Mouse (Mus musculus): Measurements from ENCODE around the gene Dpep2nb. TPM values are rescaled to one million over a fixed set of nuclear protein-coding genes. Genes with fewer than 3 reads are reported as not detected.

Dpep2nb gene
- 0.21 and 0.26 TPM in 2 replicates for polyA plus RNA-seq (2015; fragmentation: Nextera tagmentation; extraction: Ambion mirVana)

DNA sequence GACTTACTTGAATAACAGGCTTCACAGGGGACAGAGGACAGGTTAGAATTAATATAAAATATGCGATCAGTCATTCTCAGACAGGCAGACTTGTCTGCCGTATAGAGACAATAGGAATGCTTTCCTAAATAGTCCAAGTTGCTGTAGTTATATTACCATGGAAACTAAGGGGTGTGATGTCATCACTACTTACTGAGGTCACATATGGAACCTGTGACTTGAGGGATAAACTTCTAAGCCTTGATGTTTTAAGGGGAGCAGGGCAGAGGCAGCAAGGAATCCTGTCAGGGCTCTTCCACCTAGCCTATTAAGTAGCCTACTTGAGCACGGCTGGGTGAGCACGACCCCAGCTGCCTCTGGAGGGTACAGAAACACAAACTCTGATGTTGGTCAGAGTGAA, at the start of gene Dpep2nb:
Gene Dpep2nb, minus strand, starts transcription at position 101 of the 400 bp plus-strand sequence.
- WGBS, result 78% methylated on average over 4 of the region's 4 CpGs
- no peak within 1 kb of the TSS for H3K9ac ChIP-seq
- H3K4me3 ChIP-seq, result no peak within 1 kb of the TSS
- H3K4me1 ChIP-seq, result peaks cover 13% of the 10 kb centered on the region
- ATAC-seq (replicated peaks), result no peak
- no peak within 1 kb of the TSS for H3K4me2 ChIP-seq
- H3K27me3 ChIP-seq (replicated peaks), result no peaks in the 10 kb centered on the region
- H3K36me3 ChIP-seq (replicated peaks), result no peaks in the 10 kb centered on the region
- no peaks in the 10 kb centered on the region for H3K9me3 ChIP-seq
- no peak within 1 kb of the TSS for H3K27ac ChIP-seq

DNA sequence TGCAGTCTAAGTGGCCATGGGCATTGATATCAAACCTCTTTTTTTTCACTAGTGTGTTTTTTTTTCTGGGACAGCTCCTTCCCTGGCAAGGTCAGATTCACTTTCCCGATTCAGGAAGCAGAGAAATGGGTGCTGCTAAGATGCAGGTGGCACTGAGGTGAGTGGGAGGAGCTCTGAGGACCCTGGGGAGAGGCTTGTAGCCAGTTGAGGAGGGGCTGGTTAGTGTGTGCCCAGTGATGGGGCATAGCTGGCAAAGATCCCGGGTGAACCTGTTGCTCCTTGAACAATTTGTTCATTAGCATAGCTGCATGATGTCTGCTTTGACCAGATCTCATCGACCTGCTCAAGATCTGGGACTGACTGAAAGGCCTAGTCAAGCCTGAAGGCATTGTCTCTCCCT, 49.3 kb upstream of the Dpep2nb start:
- Histone ChIP-seq H3K4me3 (no peak overlapping the region), H3K4me1 (peaks cover 8% of the 10 kb centered on the region), H3K9me3 (no peaks in the 10 kb centered on the region), H3K27me3 (replicated peaks) (no peaks in the 10 kb centered on the region), H3K9ac (no peak overlapping the region), H3K36me3 (replicated peaks) (0 out of 2 replicates have a peak, but pooled peaks cover 24% of the 10 kb centered on the region), H3K4me2 (no peak overlapping the region), H3K27ac (no peak overlapping the region)
- ATAC-seq (replicated peaks), result no peak
- WGBS, result 58% methylated on average over 3 of the region's 3 CpGs

DNA sequence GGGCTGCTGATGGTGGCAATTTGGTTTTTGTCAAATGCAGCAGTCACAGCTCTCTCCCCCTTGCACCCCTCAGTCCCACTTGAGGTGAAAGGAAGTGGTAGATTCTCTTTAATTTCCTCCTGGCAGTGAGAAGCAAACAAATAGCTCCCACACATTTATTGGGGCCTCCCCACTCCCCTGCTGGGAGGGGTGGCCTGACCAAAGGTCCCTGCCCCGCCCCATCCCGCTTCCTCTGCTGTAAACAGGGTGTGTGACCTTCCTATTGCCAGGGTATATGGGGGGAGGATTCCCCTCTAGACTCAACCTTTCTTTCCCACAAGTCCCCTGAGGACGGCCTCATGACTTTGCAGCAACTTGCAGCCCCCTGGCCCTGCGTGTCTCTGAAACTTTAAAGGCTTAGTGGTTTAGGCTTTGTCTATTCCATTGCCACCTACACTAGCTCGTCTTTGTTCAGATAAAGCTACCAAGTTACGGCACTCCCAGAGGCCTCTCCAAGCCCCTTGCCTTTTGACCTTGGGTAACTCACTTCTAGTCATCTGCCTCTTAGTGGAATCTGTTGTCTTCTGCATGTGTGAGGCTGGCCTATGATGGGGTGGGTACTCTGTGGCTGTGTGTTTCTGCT, 48.5 kb upstream of the Dpep2nb start:
- H3K4me3 ChIP-seq, result no peak overlapping the region
- H3K27ac ChIP-seq, result no peak overlapping the region
- no peak overlapping the region for H3K9ac ChIP-seq
- H3K9me3 ChIP-seq, result no peaks in the 10 kb centered on the region
- 0 out of 2 replicates have a peak, but pooled peaks cover 24% of the 10 kb centered on the region for H3K36me3 ChIP-seq (replicated peaks)
- no peaks in the 10 kb centered on the region for H3K27me3 ChIP-seq (replicated peaks)
- WGBS, result 76% methylated on average over 6 of the region's 6 CpGs
- no peak overlapping the region for H3K4me2 ChIP-seq
- H3K4me1 ChIP-seq, result peaks cover 8% of the 10 kb centered on the region
- ATAC-seq (replicated peaks), result no peak

DNA sequence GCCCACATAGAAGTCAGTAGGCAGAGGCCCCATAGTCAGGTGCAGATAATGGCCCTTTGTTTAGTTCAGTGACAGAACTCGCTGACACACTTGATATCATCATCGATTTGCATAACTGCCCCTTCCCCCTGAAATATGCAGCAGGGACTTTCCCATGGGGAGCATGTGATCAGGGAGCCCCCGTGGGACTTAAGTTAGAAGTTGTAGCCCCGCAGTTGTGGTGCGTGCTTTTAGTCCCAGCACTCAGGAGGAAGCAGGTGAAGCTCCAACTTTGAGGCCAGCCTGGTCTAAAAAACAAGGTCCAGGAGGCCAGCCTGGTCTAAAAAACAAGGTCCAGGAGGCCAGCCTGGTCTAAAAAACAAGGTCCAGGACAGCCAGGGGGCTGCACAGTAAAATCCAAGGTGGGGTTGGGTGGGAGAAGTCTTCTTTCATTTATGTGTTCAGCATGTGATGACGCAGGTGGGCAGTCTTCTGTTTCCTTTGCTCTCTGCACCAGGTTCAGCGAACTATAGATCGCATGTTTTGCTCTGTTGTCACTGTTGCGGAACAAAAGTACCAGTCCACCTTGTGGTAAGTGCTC, 46.8 kb upstream of the Dpep2nb start:
- H3K36me3 ChIP-seq (replicated peaks), result 0 out of 2 replicates have a peak, but pooled peaks cover 24% of the 10 kb centered on the region
- no peaks in the 10 kb centered on the region for H3K9me3 ChIP-seq
- no peaks in the 10 kb centered on the region for H3K27me3 ChIP-seq (replicated peaks)
- no peak overlapping the region for H3K9ac ChIP-seq
- H3K4me1 ChIP-seq, result no peaks in the 10 kb centered on the region
- H3K27ac ChIP-seq, result no peak overlapping the region
- H3K4me2 ChIP-seq, result no peak overlapping the region
- no peak for ATAC-seq (replicated peaks)
- H3K4me3 ChIP-seq, result no peak overlapping the region
- WGBS, result 93% methylated on average over 9 of the region's 9 CpGs

DNA sequence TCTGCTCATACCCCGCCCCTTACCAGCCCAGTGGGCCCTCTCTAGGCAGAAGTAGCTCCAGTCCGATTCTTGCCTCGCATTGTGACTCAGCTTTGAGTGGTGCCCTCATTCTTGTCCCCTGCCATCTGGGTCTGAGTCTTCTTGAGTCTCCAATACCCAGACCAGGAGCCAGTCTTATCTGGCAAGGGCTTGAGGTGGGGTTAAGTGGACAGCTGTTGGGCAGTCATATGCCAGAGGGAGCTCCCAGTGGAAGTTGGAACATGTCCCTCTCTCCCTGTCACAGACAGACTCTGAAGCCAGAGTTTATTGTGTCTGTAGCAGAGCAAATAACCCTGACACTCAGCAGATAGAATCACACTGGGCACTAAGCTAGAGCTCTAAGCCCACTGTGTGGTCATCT, 45.3 kb upstream of the Dpep2nb start:
- 0 out of 2 replicates have a peak, but pooled peaks cover 24% of the 10 kb centered on the region for H3K36me3 ChIP-seq (replicated peaks)
- ATAC-seq (replicated peaks), result no peak
- H3K9me3 ChIP-seq, result no peaks in the 10 kb centered on the region
- 79% methylated on average over 3 of the region's 3 CpGs for WGBS
- no peaks in the 10 kb centered on the region for H3K4me1 ChIP-seq
- no peak overlapping the region for H3K4me3 ChIP-seq
- H3K4me2 ChIP-seq, result no peak overlapping the region
- H3K9ac ChIP-seq, result no peak overlapping the region
- no peaks in the 10 kb centered on the region for H3K27me3 ChIP-seq (replicated peaks)
- H3K27ac ChIP-seq, result no peak overlapping the region

DNA sequence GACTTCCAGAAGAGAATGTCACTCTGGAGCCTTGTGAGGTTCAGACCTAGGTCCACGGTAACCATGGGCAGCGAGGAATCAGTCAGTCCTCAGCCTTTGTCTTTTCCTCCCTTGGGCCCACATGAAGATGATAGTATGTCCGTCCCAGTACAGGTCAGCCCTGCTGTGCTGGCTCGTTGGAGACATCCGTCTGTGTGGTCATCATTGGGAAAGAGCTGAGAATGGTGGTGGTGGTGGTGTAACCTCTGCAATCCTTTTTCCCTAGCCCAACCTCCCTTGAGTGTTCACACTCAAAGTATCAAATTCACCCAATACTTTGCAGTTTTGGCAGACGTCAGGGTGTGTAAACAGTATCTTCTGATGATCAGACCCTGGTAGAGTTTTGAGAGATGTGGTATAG, 44.1 kb upstream of the Dpep2nb start:
- Histone ChIP-seq H3K27ac (no peak overlapping the region), H3K9me3 (no peaks in the 10 kb centered on the region), H3K4me1 (no peaks in the 10 kb centered on the region), H3K36me3 (replicated peaks) (0 out of 2 replicates have a peak, but pooled peaks cover 24% of the 10 kb centered on the region), H3K9ac (no peak overlapping the region), H3K4me2 (no peak overlapping the region), H3K4me3 (no peak overlapping the region), H3K27me3 (replicated peaks) (no peaks in the 10 kb centered on the region)
- WGBS, result 89% methylated on average over 6 of the region's 6 CpGs
- no peak for ATAC-seq (replicated peaks)

DNA sequence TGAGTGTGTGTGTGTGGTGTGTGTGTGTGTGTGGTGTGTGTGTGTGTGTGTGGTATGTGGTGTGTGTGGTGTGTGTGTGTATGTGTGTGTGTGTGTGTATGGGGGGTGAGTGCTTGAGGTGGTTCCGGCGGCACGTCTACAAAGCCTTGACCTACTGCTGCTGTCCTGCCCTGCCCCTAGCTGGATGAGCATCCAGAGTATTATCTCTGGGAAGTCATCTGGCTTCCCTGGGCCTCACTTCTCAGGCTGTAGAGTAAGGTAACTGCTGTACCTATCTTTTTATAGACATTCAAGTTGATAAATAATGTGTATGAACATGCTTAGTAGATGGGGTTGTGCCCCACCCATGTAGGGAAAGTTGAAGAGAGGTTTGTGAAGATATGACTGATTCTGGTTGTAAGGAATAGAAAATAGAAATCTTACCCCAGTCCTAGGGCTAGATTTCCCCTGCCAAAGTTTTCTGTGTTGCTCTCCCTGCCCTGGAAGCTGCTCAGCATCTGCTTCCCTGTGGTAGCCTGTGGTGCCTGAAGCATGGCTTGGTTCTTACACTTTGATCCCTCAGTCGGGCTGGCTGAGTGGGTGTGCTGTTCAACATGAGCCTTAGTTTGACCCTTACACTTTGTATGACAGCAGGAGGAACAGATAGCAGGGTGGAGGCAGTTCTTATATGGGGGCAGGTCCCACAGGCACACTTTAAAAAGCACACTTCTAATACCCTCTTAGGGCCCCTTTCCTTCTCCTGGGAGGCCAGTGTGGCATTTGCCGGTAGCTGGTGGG, 42.3 kb upstream of the Dpep2nb start:
- no peak overlapping the region for H3K4me2 ChIP-seq
- no peak for ATAC-seq (replicated peaks)
- H3K27me3 ChIP-seq (replicated peaks), result no peaks in the 10 kb centered on the region
- H3K9ac ChIP-seq, result no peak overlapping the region
- no peak overlapping the region for H3K27ac ChIP-seq
- 91% methylated on average over 5 of the region's 5 CpGs for WGBS
- no peak overlapping the region for H3K4me3 ChIP-seq
- H3K36me3 ChIP-seq (replicated peaks), result 0 out of 2 replicates have a peak, but pooled peaks cover 15% of the 10 kb centered on the region
- no peaks in the 10 kb centered on the region for H3K9me3 ChIP-seq
- no peaks in the 10 kb centered on the region for H3K4me1 ChIP-seq

DNA sequence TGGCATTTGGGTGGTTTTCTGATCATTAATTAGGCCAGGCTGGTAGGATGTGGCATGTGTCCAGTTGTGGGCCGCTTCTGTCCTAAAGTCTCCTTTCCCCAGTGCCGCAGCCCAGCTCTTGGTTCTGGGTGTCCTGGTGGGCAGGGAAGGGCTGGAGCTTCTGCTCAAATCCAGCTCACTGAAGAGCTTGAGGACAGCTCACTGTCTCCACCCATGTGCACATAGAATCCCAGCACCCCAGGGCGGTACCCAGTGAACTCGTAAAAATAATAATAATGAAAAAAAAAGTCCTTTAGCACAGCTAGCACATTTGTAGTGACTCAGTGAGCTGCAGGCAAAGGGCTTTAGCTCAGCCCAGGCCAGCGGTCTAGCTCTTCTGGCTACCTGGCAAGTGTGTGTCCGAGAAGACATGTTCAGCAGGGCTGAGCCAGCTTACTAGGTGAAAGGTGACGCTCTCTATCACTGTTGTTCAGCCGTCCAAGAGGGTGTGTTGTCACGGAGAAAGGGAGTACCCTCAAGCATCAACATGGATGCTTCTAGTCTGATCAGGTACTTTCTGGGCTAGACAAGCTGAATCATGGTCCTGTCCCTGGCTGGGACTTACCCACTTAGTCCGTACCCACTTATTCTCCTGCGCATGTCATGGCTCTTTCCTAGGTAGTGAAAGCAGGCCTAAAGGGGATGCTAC, 41.2 kb upstream of the Dpep2nb start:
- WGBS, result 94% methylated on average over 11 of the region's 11 CpGs
- Histone ChIP-seq H3K4me2 (no peak overlapping the region), H3K9me3 (no peaks in the 10 kb centered on the region), H3K4me3 (no peak overlapping the region), H3K9ac (no peak overlapping the region), H3K36me3 (replicated peaks) (0 out of 2 replicates have a peak, but pooled peaks cover 11% of the 10 kb centered on the region), H3K4me1 (no peaks in the 10 kb centered on the region), H3K27me3 (replicated peaks) (no peaks in the 10 kb centered on the region), H3K27ac (no peak overlapping the region)
- no peak for ATAC-seq (replicated peaks)

DNA sequence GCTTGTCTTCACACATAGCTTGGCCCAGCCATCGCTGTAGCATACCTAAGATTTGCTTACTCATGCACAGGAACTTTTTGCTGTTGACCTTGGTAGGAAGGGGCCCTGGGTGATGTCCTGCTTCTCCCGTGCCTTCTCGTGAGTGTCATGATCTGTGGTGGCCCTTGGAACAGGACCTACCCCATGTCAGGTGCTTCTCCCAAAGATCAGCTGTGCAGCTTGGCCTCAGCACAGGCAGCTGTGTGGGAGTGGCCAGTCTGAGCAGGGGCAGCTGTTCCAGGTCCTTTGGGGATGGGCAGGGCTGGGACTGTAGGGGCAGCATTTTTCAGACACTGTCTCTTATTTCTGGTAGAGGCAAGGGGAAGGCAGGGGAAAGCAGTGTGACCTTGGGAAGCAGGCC, 38.4 kb upstream of the Dpep2nb start:
- Histone ChIP-seq H3K36me3 (replicated peaks) (no peaks in the 10 kb centered on the region), H3K4me2 (no peak overlapping the region), H3K4me1 (no peaks in the 10 kb centered on the region), H3K27me3 (replicated peaks) (no peaks in the 10 kb centered on the region), H3K4me3 (no peak overlapping the region), H3K9ac (no peak overlapping the region), H3K9me3 (no peaks in the 10 kb centered on the region), H3K27ac (no peak overlapping the region)
- no peak for ATAC-seq (replicated peaks)
- 85% methylated on average over 3 of the region's 3 CpGs for WGBS

DNA sequence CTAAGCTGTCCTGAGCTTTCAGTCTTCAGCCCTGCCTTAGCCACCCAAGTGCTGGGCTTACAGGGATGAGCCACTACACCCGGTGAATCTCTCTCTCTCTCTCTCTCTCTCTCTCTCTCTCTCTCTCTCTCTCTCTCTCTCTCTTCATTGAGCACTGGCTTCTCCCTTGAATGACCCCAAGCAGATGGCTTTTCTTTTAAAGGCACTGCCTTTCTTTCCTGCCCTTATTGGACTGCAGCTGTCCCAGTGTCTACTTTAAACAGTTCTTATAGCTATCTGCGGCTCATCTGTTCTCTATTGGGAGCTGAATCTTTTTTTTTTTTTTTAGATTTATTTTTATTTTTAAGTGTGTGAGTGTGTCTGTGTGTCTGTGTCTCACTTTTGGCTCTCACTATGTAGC, 37.3 kb upstream of the Dpep2nb start:
- Histone ChIP-seq H3K27me3 (replicated peaks) (no peaks in the 10 kb centered on the region), H3K27ac (no peak overlapping the region), H3K4me3 (no peak overlapping the region), H3K9ac (no peak overlapping the region), H3K4me2 (no peak overlapping the region), H3K4me1 (no peaks in the 10 kb centered on the region), H3K9me3 (no peaks in the 10 kb centered on the region), H3K36me3 (replicated peaks) (no peaks in the 10 kb centered on the region)
- ATAC-seq (replicated peaks), result no peak
- WGBS, result 47% methylated on average over 2 of the region's 2 CpGs

DNA sequence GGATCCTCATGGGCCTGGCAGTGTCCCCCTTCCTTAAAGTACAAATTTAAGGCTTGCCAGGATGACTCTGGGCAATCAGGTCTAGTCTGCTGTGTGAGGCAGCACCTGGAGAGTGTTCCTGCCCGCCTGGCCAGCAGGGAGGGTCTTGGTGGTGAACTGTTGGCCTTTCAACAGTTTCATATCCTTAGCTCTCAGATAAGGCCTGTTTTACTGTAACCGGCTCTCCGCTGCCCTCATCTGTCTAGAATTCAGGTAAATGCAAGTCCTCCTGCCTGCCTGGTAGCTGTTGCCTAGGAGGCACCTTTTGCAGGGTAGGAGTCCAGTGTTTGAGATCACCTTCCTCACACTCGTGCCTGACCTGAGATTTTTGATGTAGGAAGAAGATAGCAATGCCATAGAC, 34.4 kb upstream of the Dpep2nb start:
- Histone ChIP-seq H3K9me3 (no peaks in the 10 kb centered on the region), H3K36me3 (replicated peaks) (no peaks in the 10 kb centered on the region; the same call in 1 of the 2 replicates), H3K27me3 (replicated peaks) (no peaks in the 10 kb centered on the region), H3K27ac (no peak overlapping the region), H3K4me2 (no peak overlapping the region), H3K4me3 (no peak overlapping the region), H3K4me1 (no peaks in the 10 kb centered on the region), H3K9ac (no peak overlapping the region)
- ATAC-seq (replicated peaks), result no peak
- 83% methylated on average over 4 of the region's 4 CpGs for WGBS

DNA sequence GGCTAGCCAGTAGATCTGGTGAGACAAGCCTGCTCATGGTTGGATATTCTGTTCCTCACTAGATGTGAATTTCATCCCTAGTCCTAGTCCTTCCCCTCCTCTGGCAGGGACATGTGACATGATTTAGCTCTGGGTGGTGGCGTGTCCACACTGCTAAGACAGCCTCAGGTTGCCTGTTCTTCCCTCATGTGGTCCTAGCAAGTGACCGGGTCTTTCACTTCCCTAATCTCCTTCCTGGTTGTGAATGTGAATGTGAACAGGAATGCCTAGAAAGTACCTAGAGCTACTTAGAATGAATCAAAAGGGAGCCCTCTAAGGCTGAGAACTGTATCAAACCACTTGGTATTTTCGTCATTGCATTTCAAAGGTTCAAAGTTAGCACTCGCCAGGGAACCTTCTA, 33.8 kb upstream of the Dpep2nb start:
- Histone ChIP-seq H3K9ac (no peak overlapping the region), H3K4me2 (no peak overlapping the region), H3K9me3 (no peaks in the 10 kb centered on the region), H3K27me3 (replicated peaks) (no peaks in the 10 kb centered on the region), H3K4me1 (no peaks in the 10 kb centered on the region), H3K4me3 (no peak overlapping the region), H3K36me3 (replicated peaks) (no peaks in the 10 kb centered on the region; the same call in 1 of the 2 replicates), H3K27ac (no peak overlapping the region)
- WGBS, result 86% methylated on average over 4 of the region's 4 CpGs
- ATAC-seq (replicated peaks), result no peak
